Mouse (Mus musculus) bone marrow, adult 2 months (tissue): ENCODE data around the gene Azi2. TPM values are rescaled to one million over a fixed set of nuclear protein-coding genes. Genes with fewer than 3 reads are reported as not detected.

ENCODE experiments used
- H3K27ac ChIP-seq: fragments of 200-500 bp; 2 replicates; pipeline ENCODE4 v1.5.1; 2012; ENCODE audit warnings: low read depth, mild to moderate bottlenecking, control low read depth, inconsistent platforms, low read length; ENCODE audit not compliant: control insufficient read depth, poor library complexity, insufficient read depth
- H3K4me1 ChIP-seq: fragments of 200-500 bp; 2 replicates; pipeline ENCODE4 v1.6.1; 2011; ENCODE audit warnings: low read length; ENCODE audit not compliant: control insufficient read depth, insufficient read depth
- H3K4me3 ChIP-seq: fragments of 200-500 bp; replicated peaks from 2 replicates; pipeline ENCODE3; 2011; ENCODE audit warnings: mild to moderate bottlenecking, low read depth, low read length, control low read depth; ENCODE audit not compliant: control insufficient read depth
- CTCF ChIP-seq: fragments of 200-500 bp; IDR thresholded peaks from 2 replicates; pipeline ENCODE4 v1.5.1; 2011; ENCODE audit warnings: low read length, control low read depth; ENCODE audit not compliant: control insufficient read depth, insufficient read depth
- POLR2A ChIP-seq: fragments of 200-500 bp; IDR thresholded peaks from 2 replicates; pipeline ENCODE4 v1.6.1; 2011; ENCODE audit warnings: low read depth, mild to moderate bottlenecking, control low read depth, low read length, borderline replicate concordance; ENCODE audit not compliant: control insufficient read depth
- WGBS: fragments of 180-500 bp; shearing (Covaris S2); methylation state at CpG from one replicate; pipeline ENCODE4 v1.1.7; 2018; 5-methylcytosine and 5-hydroxymethylcytosine counted together
- polyA plus RNA-seq: library from polyadenylated mRNA; stranded (reverse); fragments of >200 nt; gene quantifications from 2 replicates; pipeline ENCODE4 v1.2.4, GENCODE M21; 2011; ENCODE audit warnings: low replicate concordance; ENCODE audit not compliant: missing spikeins, insufficient read depth, insufficient read length

Azi2 gene
- polyA plus RNA-seq, 1 experiment = 27.7 TPM

DNA sequence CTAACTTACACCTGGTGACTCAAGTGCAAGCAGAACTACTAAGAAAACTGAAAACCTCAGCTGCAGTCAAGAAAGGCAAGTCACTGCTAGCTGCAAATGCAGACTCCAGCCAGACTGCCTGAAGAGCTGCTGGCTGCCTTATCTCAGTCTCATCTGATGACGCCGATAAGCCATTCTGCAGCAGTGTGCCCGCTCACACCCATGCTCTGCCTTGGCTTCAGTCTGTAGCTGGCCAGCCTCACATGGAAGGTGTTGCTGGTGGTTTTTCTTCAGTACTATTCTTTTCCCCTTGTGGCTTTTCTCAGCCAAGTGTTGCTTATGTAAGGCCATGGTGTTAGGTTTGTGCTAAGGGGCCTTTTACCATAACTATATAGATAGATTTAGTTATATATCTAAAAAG, 18.8 kb downstream of the Azi2 start:
- WGBS = 82% methylated on average over 3 of the region's 3 CpGs
- Histone ChIP-seq H3K4me1 (no peaks in the 10 kb centered on the region), H3K4me3 (no peak overlapping the region), H3K27ac (no peak overlapping the region)
- no peak for TF ChIP-seq CTCF
- TF ChIP-seq POLR2A = no peak

DNA sequence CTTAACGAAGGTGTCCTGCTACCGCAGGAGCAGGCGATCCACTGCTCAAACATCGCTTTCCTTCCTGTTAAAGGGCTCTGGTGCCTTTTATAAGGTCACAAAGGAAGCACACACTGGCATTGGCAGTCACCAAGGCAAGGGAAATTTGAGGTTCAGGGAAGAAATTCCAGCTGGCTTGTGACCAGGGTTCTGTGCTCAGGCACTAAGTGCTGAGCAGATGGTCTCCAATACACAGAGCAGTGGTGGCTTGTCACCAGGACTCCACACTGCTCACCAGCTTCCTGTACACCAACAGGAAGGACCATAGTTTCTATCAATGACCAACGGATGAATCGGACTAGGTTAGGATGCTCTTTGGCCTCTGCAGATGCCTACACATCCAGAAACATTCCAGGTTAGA, 30.1 kb downstream of the Azi2 start:
- WGBS = 87% methylated on average over 6 of the region's 6 CpGs
- H3K4me3 ChIP-seq = no peak overlapping the region

DNA sequence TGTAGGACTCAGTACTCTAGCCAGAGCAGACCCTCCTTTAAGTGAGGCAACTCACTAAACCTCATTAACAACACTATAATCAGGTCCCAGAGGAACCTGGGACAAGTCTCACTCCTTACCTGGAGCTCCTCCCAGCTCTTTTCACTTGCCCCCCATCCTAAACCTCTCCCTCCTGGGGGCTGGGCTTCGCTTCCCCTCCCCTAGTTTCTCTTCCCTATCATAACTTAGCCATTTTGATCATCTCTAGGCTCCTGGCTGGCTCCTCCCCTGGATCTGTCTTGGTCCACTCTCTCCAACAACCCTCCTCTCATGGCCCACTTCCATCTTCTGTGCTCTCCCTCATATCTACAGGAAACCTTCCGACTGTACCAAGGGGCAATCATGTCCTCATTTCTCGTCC, 31.0 kb downstream of the Azi2 start:
- Histone ChIP-seq H3K27ac (no peak overlapping the region), H3K4me1 (no peaks in the 10 kb centered on the region), H3K4me3 (no peak overlapping the region)
- WGBS = 72% methylated on average over 3 of the region's 3 CpGs
- TF ChIP-seq CTCF = no peak

More for the DNA sequence above, 30.1 kb downstream of the Azi2 start:
- no peak overlapping the region for H3K27ac ChIP-seq
- no peak for TF ChIP-seq POLR2A
- TF ChIP-seq CTCF = no peak
- H3K4me1 ChIP-seq = no peaks in the 10 kb centered on the region

- TF ChIP-seq CTCF (no peak), POLR2A (no peak)
- Histone ChIP-seq H3K4me1 (no peaks in the 10 kb centered on the region), H3K4me3 (no peak overlapping the region), H3K27ac (no peak overlapping the region)
- 48% methylated on average over 5 of the region's 5 CpGs for WGBS
These were observed 31.8 kb downstream of the Azi2 start for GRCm38 (mm10) chr9:118072101-118072500.

DNA sequence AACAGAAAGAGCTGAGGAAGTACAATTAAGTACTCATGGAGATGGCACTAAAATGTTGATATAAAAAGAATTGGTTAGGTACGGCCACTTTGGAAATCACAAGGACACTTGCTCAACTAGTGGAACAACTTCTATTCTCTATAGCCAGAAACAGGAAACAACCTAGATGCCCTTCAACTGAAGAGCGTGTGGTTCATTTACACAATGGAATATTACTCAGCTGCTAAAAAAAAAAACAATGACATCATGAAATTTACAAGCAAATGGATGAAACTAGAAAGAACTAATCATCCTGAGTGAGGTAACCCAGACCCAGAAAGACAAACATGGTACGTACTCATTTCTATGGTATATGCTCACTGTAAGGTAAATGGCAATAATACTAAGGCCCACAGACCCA, 33.1 kb downstream of the Azi2 start:
- Histone ChIP-seq H3K27ac (no peak overlapping the region), H3K4me3 (no peak overlapping the region), H3K4me1 (no peaks in the 10 kb centered on the region)
- 65% methylated on average over 3 of the region's 3 CpGs for WGBS
- no peak for TF ChIP-seq CTCF
- TF ChIP-seq POLR2A = no peak

DNA sequence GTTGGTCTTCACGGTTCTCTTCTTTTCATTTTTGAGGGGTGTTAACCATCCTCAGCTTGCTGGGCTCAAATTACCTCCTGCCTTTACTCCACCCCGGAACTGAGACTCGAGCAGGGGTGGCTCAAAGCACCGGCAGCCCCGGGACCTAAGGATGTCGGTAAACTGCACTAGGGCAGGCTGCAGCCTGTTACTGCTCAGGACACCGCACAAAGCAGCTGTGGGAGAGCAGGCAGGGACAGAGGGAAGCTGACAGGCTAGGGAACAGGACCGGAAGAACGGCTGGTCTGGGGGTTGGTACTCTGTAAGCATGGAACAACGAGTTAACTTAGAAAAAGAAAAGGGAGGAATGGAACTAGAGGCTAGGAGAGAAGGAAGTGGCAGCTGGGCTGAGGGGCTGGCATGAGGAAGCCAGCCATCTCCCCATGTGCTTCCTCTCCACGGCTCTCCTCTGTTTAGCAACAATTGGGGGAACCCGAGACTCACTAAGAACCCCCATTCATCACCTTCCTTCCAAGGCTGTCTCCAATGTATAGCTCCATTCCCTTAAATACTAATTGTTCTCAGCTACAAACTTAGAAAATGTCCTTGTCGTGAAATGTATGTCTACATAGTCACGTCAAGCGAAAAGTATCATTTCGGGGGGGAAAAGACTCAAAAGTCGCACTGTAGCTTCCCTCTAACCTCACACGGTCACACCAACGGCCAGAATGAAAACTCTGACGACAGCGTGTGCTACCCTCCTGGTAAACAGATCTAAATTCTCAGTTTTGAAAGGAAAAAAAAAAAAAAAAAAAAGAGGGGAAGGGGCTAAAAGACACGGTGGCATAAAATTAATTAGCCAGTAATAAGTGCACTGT, 42.5 kb downstream of the Azi2 start:
- peak overlapping the region; percentile 52 for H3K4me3 ChIP-seq
- H3K4me1 ChIP-seq = no peaks in the 10 kb centered on the region
- H3K27ac ChIP-seq = no peak overlapping the region
- TF ChIP-seq CTCF = no peak
- under 1% methylated on average over 22 of the region's 22 CpGs for WGBS

DNA sequence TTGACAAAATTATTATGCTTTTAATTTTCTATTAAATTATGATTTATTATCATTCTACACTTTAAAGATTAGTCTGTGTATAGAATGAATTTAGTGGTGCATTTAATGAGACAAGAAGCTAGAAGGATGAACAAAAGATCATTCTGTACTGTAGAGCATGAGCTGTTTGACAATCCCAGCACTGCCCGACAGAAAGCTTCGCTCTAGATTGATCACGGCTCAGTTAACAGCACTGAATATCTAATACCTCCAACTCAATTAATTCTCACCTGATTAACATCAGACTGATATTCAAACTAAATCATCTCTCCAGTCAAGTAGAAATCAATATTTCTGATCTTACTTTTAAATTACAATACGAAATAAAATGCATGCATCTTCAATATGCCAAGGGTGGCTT, 43.5 kb downstream of the Azi2 start:
- Histone ChIP-seq H3K4me1 (no peaks in the 10 kb centered on the region), H3K27ac (no peak overlapping the region), H3K4me3 (no peak overlapping the region)
- 82% methylated on average over 4 of the region's 4 CpGs for WGBS
- TF ChIP-seq CTCF = no peak
- TF ChIP-seq POLR2A = no peak

GRCm38 (mm10) chr9:118099395-118099794, 59.1 kb downstream of the Azi2 start:
- H3K4me3 ChIP-seq = no peak overlapping the region
- WGBS = 37% methylated on average over 4 of the region's 4 CpGs
- H3K27ac ChIP-seq = no peak overlapping the region
- H3K4me1 ChIP-seq = no peaks in the 10 kb centered on the region; the same call in 1 of the 2 replicates
- TF ChIP-seq CTCF = no peak
- TF ChIP-seq POLR2A = no peak

GRCm38 (mm10) chr9:118100484-118100883, 60.2 kb downstream of the Azi2 start:
- TF ChIP-seq CTCF = no peak
- no peak for TF ChIP-seq POLR2A
- H3K4me3 ChIP-seq = no peak overlapping the region
- no peak overlapping the region for H3K27ac ChIP-seq
- WGBS = 94% methylated on average over 2 of the region's 2 CpGs
- no peaks in the 10 kb centered on the region; the same call in none of the 2 replicates for H3K4me1 ChIP-seq
